Mouse (Mus musculus): Measurements from ENCODE around the gene Sptbn2. TPM values are rescaled to one million over a fixed set of nuclear protein-coding genes. Genes with fewer than 3 reads are reported as not detected.

Sptbn2 gene
- polyA plus RNA-seq, 1 experiment from 2014 or later, result 0.14 TPM

GRCm38 (mm10) chr19:4717281-4717680 is 6.3 kb downstream of the Sptbn2 start:
- H3K4me3 ChIP-seq (ENCODE audit: low read length), result no peak overlapping the region
- no peak for ATAC-seq (replicated peaks; ENCODE audit: extremely low read depth, insufficient read depth, low FRiP score)
- no peak overlapping the region for H3K9ac ChIP-seq (ENCODE audit: low read length)
- H3K4me1 ChIP-seq (ENCODE audit: control insufficient read depth, insufficient read depth, low read length), result peaks cover 5% of the 10 kb centered on the region
- no peaks in the 10 kb centered on the region for H3K9me3 ChIP-seq (replicated peaks; ENCODE audit: control insufficient read depth, low read length)
- WGBS, result 92% methylated on average over 2 of the region's 2 CpGs
- H3K4me2 ChIP-seq (ENCODE audit: low read depth, low read length), result no peak overlapping the region
- no peaks in the 10 kb centered on the region for H3K36me3 ChIP-seq (ENCODE audit: control insufficient read depth, insufficient read depth)
- H3K27ac ChIP-seq (ENCODE audit: low read length), result no peak overlapping the region
- H3K27me3 ChIP-seq (ENCODE audit: control insufficient read depth, insufficient read depth, low read length), result peaks cover 36% of the 10 kb centered on the region

DNA sequence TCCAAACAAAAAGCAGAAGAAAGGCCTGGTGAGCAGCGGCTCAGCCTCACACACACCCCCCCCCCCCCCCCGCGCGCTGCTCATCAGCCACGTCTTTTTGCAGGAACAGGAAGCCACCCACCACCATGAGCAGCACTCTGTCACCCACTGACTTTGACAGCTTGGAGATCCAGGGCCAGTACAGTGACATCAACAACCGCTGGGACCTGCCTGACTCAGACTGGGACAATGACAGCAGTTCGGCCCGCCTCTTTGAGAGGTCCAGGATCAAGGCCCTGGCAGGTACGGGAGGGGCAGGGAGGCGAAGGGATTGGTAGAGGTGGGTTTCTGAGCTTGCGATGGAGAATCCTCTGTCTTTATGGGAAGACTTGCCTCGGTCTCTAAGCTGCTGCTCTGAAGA is 7.7 kb downstream of the Sptbn2 start:
- peaks cover 21% of the 10 kb centered on the region for H3K27me3 ChIP-seq (ENCODE audit: control insufficient read depth, insufficient read depth, low read length)
- no peak for ATAC-seq (replicated peaks; ENCODE audit: extremely low read depth, insufficient read depth, low FRiP score)
- 27% methylated on average over 9 of the region's 12 CpGs for WGBS

GRCm38 (mm10) chr19:4719351-4719764 is 8.4 kb downstream of the Sptbn2 start:
- ATAC-seq (replicated peaks; ENCODE audit: extremely low read depth, insufficient read depth, low FRiP score), result no peak
- Histone ChIP-seq H3K27me3 (ENCODE audit: control insufficient read depth, insufficient read depth, low read length) (peaks cover 15% of the 10 kb centered on the region), H3K4me2 (ENCODE audit: low read depth, low read length) (no peak overlapping the region), H3K36me3 (ENCODE audit: control insufficient read depth, insufficient read depth) (no peaks in the 10 kb centered on the region), H3K27ac (ENCODE audit: low read length) (no peak overlapping the region), H3K4me3 (ENCODE audit: low read length) (no peak overlapping the region), H3K4me1 (ENCODE audit: control insufficient read depth, insufficient read depth, low read length) (no peaks in the 10 kb centered on the region), H3K9ac (ENCODE audit: low read length) (no peak overlapping the region), H3K9me3 (replicated peaks; ENCODE audit: control insufficient read depth, low read length) (no peaks in the 10 kb centered on the region)
- 27% methylated on average over 5 of the region's 5 CpGs for WGBS

More for the DNA sequence above, 7.7 kb downstream of the Sptbn2 start:
- no peaks in the 10 kb centered on the region for H3K9me3 ChIP-seq (replicated peaks; ENCODE audit: control insufficient read depth, low read length)
- no peak overlapping the region for H3K9ac ChIP-seq (ENCODE audit: low read length)
- H3K27ac ChIP-seq (ENCODE audit: low read length), result no peak overlapping the region
- no peaks in the 10 kb centered on the region for H3K36me3 ChIP-seq (ENCODE audit: control insufficient read depth, insufficient read depth)
- H3K4me2 ChIP-seq (ENCODE audit: low read depth, low read length), result no peak overlapping the region
- H3K4me1 ChIP-seq (ENCODE audit: control insufficient read depth, insufficient read depth, low read length), result no peaks in the 10 kb centered on the region
- no peak overlapping the region for H3K4me3 ChIP-seq (ENCODE audit: low read length)

DNA sequence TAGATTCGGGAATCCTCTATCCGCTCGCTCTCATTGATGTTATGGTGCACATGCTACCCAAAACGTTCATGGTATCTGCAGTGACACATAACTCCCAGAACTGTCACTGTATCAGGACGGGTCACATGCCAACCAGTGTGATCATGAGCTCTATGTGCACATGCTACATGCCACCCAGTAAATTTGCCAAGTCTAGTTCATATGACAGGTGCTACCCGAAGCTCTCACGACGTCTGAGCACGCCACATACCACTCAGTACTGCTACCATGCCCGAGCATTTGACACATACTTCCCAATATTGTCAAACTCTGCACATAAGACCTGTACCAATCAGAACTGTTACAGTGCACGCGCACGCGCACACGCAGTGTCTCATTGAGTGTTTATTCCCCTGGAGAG is 9.1 kb downstream of the Sptbn2 start:
- H3K4me2 ChIP-seq (ENCODE audit: low read depth, low read length), result no peak overlapping the region
- no peak for ATAC-seq (replicated peaks; ENCODE audit: extremely low read depth, insufficient read depth, low FRiP score)
- no peak overlapping the region for H3K9ac ChIP-seq (ENCODE audit: low read length)
- H3K9me3 ChIP-seq (replicated peaks; ENCODE audit: control insufficient read depth, low read length), result no peaks in the 10 kb centered on the region
- no peaks in the 10 kb centered on the region for H3K4me1 ChIP-seq (ENCODE audit: control insufficient read depth, insufficient read depth, low read length)
- no peak overlapping the region for H3K27ac ChIP-seq (ENCODE audit: low read length)
- no peaks in the 10 kb centered on the region for H3K36me3 ChIP-seq (ENCODE audit: control insufficient read depth, insufficient read depth)
- H3K4me3 ChIP-seq (ENCODE audit: low read length), result no peak overlapping the region
- 81% methylated on average over 15 of the region's 15 CpGs for WGBS
- peaks cover 7% of the 10 kb centered on the region for H3K27me3 ChIP-seq (ENCODE audit: control insufficient read depth, insufficient read depth, low read length)

DNA sequence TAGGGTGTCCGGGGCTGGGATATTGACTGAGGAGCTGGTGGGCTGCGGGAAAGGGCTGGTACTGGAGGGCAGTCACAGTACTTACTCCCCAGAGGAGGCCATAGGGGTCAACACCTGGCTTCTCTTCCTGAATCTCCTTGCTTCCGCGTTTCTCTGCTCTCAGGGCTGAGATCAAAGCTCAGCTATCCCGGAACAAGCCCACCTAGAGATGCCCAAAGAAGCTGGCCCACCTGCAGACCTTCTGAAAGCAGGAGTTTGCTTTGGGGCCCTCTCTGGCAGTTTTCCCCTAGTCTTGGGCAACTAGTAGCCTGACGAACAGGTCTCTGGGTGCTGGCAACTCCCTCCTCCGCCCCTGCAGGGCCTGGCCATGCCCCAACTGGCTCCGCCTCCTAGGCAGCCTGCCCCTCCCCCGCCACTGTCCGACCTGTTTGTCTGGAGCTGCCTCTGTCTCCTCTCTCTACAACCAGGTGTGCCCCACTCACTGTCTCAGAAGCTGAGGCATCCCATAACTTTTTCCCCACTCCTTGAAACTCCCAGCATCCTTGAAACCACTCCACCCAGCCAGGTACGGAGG is 9.8 kb downstream of the Sptbn2 start:
- H3K36me3 ChIP-seq (ENCODE audit: control insufficient read depth, insufficient read depth), result no peaks in the 10 kb centered on the region
- no peak overlapping the region for H3K9ac ChIP-seq (ENCODE audit: low read length)
- no peak overlapping the region for H3K4me2 ChIP-seq (ENCODE audit: low read depth, low read length)
- 0 out of 2 replicates have a peak, but pooled peaks cover 6% of the 10 kb centered on the region for H3K27me3 ChIP-seq (ENCODE audit: control insufficient read depth, insufficient read depth, low read length)
- H3K9me3 ChIP-seq (replicated peaks; ENCODE audit: control insufficient read depth, low read length), result no peaks in the 10 kb centered on the region
- H3K27ac ChIP-seq (ENCODE audit: low read length), result no peak overlapping the region
- WGBS, result 18% methylated on average over 11 of the region's 11 CpGs
- no peak overlapping the region for H3K4me3 ChIP-seq (ENCODE audit: low read length)
- no peak for ATAC-seq (replicated peaks; ENCODE audit: extremely low read depth, insufficient read depth, low FRiP score)
- H3K4me1 ChIP-seq (ENCODE audit: control insufficient read depth, insufficient read depth, low read length), result no peaks in the 10 kb centered on the region

- no peaks in the 10 kb centered on the region for H3K4me1 ChIP-seq (ENCODE audit: control insufficient read depth, insufficient read depth, low read length)
- H3K4me2 ChIP-seq (ENCODE audit: low read depth, low read length), result no peak overlapping the region
- H3K27ac ChIP-seq (ENCODE audit: low read length), result no peak overlapping the region
- no peak overlapping the region for H3K4me3 ChIP-seq (ENCODE audit: low read length)
- H3K36me3 ChIP-seq (ENCODE audit: control insufficient read depth, insufficient read depth), result no peaks in the 10 kb centered on the region
- WGBS, result 81% methylated on average over 9 of the region's 9 CpGs
- no peak for ATAC-seq (replicated peaks; ENCODE audit: extremely low read depth, insufficient read depth, low FRiP score)
- no peaks in the 10 kb centered on the region for H3K27me3 ChIP-seq (ENCODE audit: control insufficient read depth, insufficient read depth, low read length)
- no peaks in the 10 kb centered on the region for H3K9me3 ChIP-seq (replicated peaks; ENCODE audit: control insufficient read depth, low read length)
- no peak overlapping the region for H3K9ac ChIP-seq (ENCODE audit: low read length)
Measured at GRCm38 (mm10) chr19:4729186-4729585, 18.2 kb downstream of the Sptbn2 start.

DNA sequence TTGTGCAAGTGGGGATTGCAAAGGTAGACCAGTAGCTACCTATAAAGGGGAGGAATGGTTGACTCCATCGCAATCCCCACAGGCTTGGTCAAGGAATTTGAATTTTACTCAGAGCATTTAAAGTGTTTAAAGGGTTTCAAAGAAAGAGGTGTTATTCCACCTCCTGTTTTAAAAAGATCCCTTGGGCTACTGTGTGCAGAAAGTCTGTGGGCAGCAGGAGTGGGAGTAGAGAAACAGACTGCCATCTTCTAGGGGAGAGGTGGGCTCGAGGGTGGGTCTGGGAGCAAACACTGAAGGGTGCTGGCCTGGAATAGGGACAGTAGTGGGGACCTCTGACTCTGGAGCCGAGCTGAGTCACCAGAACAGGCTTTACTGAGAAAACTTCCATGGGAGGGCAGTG is 22.1 kb downstream of the Sptbn2 start:
- no peaks in the 10 kb centered on the region for H3K36me3 ChIP-seq (ENCODE audit: control insufficient read depth, insufficient read depth)
- H3K27me3 ChIP-seq (ENCODE audit: control insufficient read depth, insufficient read depth, low read length), result no peaks in the 10 kb centered on the region
- H3K4me1 ChIP-seq (ENCODE audit: control insufficient read depth, insufficient read depth, low read length), result no peaks in the 10 kb centered on the region
- H3K4me3 ChIP-seq (ENCODE audit: low read length), result no peak overlapping the region
- WGBS, result 77% methylated on average over 3 of the region's 3 CpGs
- no peak overlapping the region for H3K4me2 ChIP-seq (ENCODE audit: low read depth, low read length)
- no peak for ATAC-seq (replicated peaks; ENCODE audit: extremely low read depth, insufficient read depth, low FRiP score)
- no peak overlapping the region for H3K9ac ChIP-seq (ENCODE audit: low read length)
- H3K9me3 ChIP-seq (replicated peaks; ENCODE audit: control insufficient read depth, low read length), result no peaks in the 10 kb centered on the region
- H3K27ac ChIP-seq (ENCODE audit: low read length), result no peak overlapping the region

GRCm38 (mm10) chr19:4737866-4738265 is 26.9 kb downstream of the Sptbn2 start:
- no peak overlapping the region for H3K27ac ChIP-seq (ENCODE audit: low read length)
- no peak overlapping the region for H3K4me2 ChIP-seq (ENCODE audit: low read depth, low read length)
- H3K4me3 ChIP-seq (ENCODE audit: low read length), result no peak overlapping the region
- 70% methylated on average over 13 of the region's 13 CpGs for WGBS
- H3K9ac ChIP-seq (ENCODE audit: low read length), result no peak overlapping the region
- H3K27me3 ChIP-seq (ENCODE audit: control insufficient read depth, insufficient read depth, low read length), result no peaks in the 10 kb centered on the region
- H3K4me1 ChIP-seq (ENCODE audit: control insufficient read depth, insufficient read depth, low read length), result no peaks in the 10 kb centered on the region
- ATAC-seq (replicated peaks; ENCODE audit: extremely low read depth, insufficient read depth, low FRiP score), result no peak
- no peaks in the 10 kb centered on the region for H3K36me3 ChIP-seq (ENCODE audit: control insufficient read depth, insufficient read depth)
- H3K9me3 ChIP-seq (replicated peaks; ENCODE audit: control insufficient read depth, low read length), result no peaks in the 10 kb centered on the region

GRCm38 (mm10) chr19:4739053-4739452 is 28.1 kb downstream of the Sptbn2 start:
- no peaks in the 10 kb centered on the region for H3K9me3 ChIP-seq (replicated peaks; ENCODE audit: control insufficient read depth, low read length)
- ATAC-seq (replicated peaks; ENCODE audit: extremely low read depth, insufficient read depth, low FRiP score), result no peak
- no peak overlapping the region for H3K27ac ChIP-seq (ENCODE audit: low read length)
- WGBS, result 91% methylated on average over 11 of the region's 11 CpGs
- H3K36me3 ChIP-seq (ENCODE audit: control insufficient read depth, insufficient read depth), result no peaks in the 10 kb centered on the region
- H3K4me2 ChIP-seq (ENCODE audit: low read depth, low read length), result no peak overlapping the region
- no peaks in the 10 kb centered on the region for H3K4me1 ChIP-seq (ENCODE audit: control insufficient read depth, insufficient read depth, low read length)
- no peaks in the 10 kb centered on the region for H3K27me3 ChIP-seq (ENCODE audit: control insufficient read depth, insufficient read depth, low read length)
- no peak overlapping the region for H3K4me3 ChIP-seq (ENCODE audit: low read length)
- H3K9ac ChIP-seq (ENCODE audit: low read length), result no peak overlapping the region

Data from heart, embryonic 16.5 days (tissue).